Mouse (Mus musculus) heart, adult 2 months (tissue): Measurements from ENCODE around the gene Cd69. TPM values are rescaled to one million over a fixed set of nuclear protein-coding genes. Genes with fewer than 3 reads are reported as not detected.

ENCODE experiments used
- DNase-seq, 2 experiments: peaks; one replicate each; pipeline ENCODE4 v3.0.0; 2021
- H3K27ac ChIP-seq: fragments of 200-600 bp; 2 replicates; pipeline ENCODE4 v1.8.1; 2022
- H3K27me3 ChIP-seq: fragments of 200-500 bp; 2 replicates; pipeline ENCODE4 v1.6.1; 2012; ENCODE audit warnings: mild to moderate bottlenecking, low read length, inconsistent platforms, mixed read lengths; ENCODE audit not compliant: control insufficient read depth, insufficient read depth
- H3K36me3 ChIP-seq: fragments of 200-500 bp; 2 replicates; pipeline ENCODE4 v1.6.1; 2012; ENCODE audit warnings: low read length, inconsistent platforms; ENCODE audit not compliant: control insufficient read depth, insufficient read depth
- H3K4me1 ChIP-seq: fragments of 200-500 bp; 2 replicates; pipeline ENCODE4 v1.6.1; 2011; ENCODE audit warnings: low read length; ENCODE audit not compliant: control insufficient read depth, insufficient read depth
- H3K4me3 ChIP-seq: fragments of 200-600 bp; 2 replicates; pipeline ENCODE4 v1.8.1; 2022
- H3K79me2 ChIP-seq: fragments of 200-500 bp; replicated peaks from 2 replicates; pipeline ENCODE4 v1.6.1; 2012; ENCODE audit warnings: mild to moderate bottlenecking, inconsistent platforms, low read length, moderate library complexity, mixed read lengths; ENCODE audit not compliant: control insufficient read depth, insufficient read depth
- H3K9ac ChIP-seq: fragments of 200-500 bp; 2 replicates; pipeline ENCODE4 v1.6.1; 2012; ENCODE audit warnings: low read depth, mild to moderate bottlenecking, control low read depth, inconsistent platforms, low read length, mixed read lengths
- CTCF ChIP-seq: fragments of 200-600 bp; IDR thresholded peaks from 2 replicates; pipeline ENCODE4 v1.8.1; 2022; ENCODE audit warnings: antibody characterized with exemption, mild to moderate bottlenecking, moderate library complexity
- EP300 ChIP-seq: fragments of 200-500 bp; IDR thresholded peaks from 2 replicates; pipeline ENCODE4 v1.6.1; 2011; ENCODE audit warnings: low read depth, low read length, control low read depth; ENCODE audit not compliant: insufficient read depth
- POLR2A ChIP-seq: fragments of 200-500 bp; IDR thresholded peaks from 2 replicates; pipeline ENCODE4 v1.6.1; 2011; ENCODE audit warnings: mild to moderate bottlenecking, low read depth, low read length, control low read depth; ENCODE audit not compliant: insufficient read depth
- WGBS: fragments of 180-500 bp; shearing (Covaris S2); methylation state at CpG from one replicate; pipeline ENCODE4 v1.1.7; 2018; 5-methylcytosine and 5-hydroxymethylcytosine counted together
- intact Hi-C: fragments of 180-260 bp; cut with DNase I; formaldehyde crosslinking; loops from one replicate; pipeline ENCODE4 v1.15.1; 2025
- long read RNA-seq: library from polyadenylated mRNA; stranded (forward); transcript quantifications from one replicate; pipeline ENCODE4 v2.0.0, GENCODE M21; 2021
- polyA plus RNA-seq: library from polyadenylated mRNA; depleted of rRNA; stranded (reverse); fragments of >200 nt; gene quantifications from 2 replicates; pipeline ENCODE4 v1.2.3, GENCODE M21; 2012; rRNA removed
- total RNA-seq, 2 experiments: library from RNA; stranded (reverse); gene quantifications; 2 replicates each; pipeline ENCODE4 v1.2.3; 2021

Cd69 gene
- total RNA-seq: under 1 TPM; 0.26 to 0.48 TPM
- polyA plus RNA-seq: 0.20 and 0.49 TPM in 2 replicates
- long read RNA-seq, partial matches to known transcripts: 0 of 1 reads
- long read RNA-seq, other reads (novel, unspliced or antisense): 0 of 1 reads

DNA sequence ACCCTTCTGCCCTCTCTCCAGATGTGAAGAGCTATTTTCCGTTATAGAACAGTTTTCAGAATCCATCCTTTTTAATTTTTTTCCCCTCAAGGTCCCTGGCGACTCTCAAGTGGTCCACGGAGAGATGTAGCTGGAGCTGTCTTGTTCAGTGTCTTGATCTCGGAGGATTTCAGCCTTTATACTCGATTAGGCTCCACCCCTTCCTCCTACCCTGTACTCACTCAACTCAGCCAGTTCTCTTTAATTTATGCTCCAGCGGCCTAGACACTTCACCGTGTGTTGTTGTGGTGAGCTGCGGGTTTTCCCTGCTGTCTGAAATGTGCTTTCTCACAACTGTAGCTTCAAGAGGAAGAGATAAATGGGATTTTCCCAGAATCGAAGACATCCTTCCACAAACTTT is at the start of gene Cd69:
Cd69 (minus strand) TSS at position 217 of the 400 bp plus-strand sequence.
- H3K36me3 ChIP-seq: no peaks in the 10 kb centered on the region
- H3K27ac ChIP-seq: no peak within 1 kb of the TSS
- H3K4me1 ChIP-seq: no peaks in the 10 kb centered on the region; the same call in 1 of the 2 replicates
- intact Hi-C loops: no loop called here
- no peak within 1 kb of the TSS for H3K9ac ChIP-seq
- no peaks in the 10 kb centered on the region for H3K27me3 ChIP-seq
- TF ChIP-seq EP300 (no peak), CTCF (no peak), POLR2A (no peak)
- peak in 1 of 2 experiments; percentile 29 for DNase-seq
- H3K4me3 ChIP-seq: no peak within 1 kb of the TSS
- no peaks in the 10 kb centered on the region for H3K79me2 ChIP-seq
- 61% methylated on average over 9 of the region's 9 CpGs for WGBS

GRCm38 (mm10) chr6:129319331-129319730 is 44.1 kb upstream of the Cd69 start:
- H3K27me3 ChIP-seq: no peaks in the 10 kb centered on the region
- 71% methylated on average over 4 of the region's 4 CpGs for WGBS

DNA sequence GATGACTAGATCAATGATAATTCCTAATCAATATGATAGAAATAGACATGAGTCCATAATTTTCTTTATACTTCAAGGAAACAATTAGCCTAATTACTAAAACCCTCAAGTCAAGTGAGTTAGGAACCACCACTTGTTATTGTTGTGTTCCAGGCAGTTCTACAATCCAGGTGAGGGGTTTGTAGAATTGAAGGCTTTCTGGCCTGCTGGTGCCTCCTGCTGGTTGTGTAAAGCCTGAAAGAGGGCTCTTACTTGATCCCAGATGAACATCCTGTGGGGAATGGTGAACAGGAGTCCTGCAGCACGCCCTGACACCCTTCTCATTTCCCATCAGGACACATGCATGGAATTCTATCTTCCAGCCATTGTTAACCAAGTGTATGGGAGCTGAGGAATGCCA is 43.2 kb upstream of the Cd69 start:
- intact Hi-C loops: no loop called here
- no peak overlapping the region for H3K27ac ChIP-seq
- WGBS: 29% methylated on average over 1 of the region's 1 CpGs

More at GRCm38 (mm10) chr6:129319331-129319730, 44.1 kb upstream of the Cd69 start:
- no peaks in the 10 kb centered on the region for H3K36me3 ChIP-seq
- no peak overlapping the region for H3K4me3 ChIP-seq
- intact Hi-C loops: no loop called here
- no peaks in the 10 kb centered on the region for H3K4me1 ChIP-seq
- H3K79me2 ChIP-seq: no peaks in the 10 kb centered on the region
- TF ChIP-seq POLR2A (no peak), CTCF (no peak), EP300 (no peak)
- no peak for DNase-seq
- H3K9ac ChIP-seq: no peak overlapping the region
- no peak overlapping the region for H3K27ac ChIP-seq

DNA sequence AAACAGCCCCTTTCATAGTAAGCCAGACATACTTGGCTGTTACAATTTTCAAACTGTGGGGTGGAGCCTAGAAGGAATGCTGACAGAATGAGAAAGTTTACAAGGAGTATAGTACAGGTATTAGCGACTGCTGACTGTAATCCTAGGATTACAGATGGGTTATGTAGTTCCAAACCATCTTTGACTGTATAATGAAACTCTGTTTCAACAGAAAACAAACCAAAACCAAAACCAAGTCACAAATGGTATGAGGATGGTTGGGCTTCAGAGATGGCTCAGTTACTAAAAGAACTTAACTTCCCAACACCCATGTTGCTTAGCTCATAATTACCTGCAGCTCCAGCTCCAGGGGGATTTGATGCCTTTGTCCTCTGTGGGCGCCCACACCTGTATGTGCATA is 41.2 kb upstream of the Cd69 start:
- TF ChIP-seq CTCF (no peak), POLR2A (no peak), EP300 (no peak)
- Histone ChIP-seq H3K79me2 (no peaks in the 10 kb centered on the region), H3K4me3 (no peak overlapping the region), H3K27me3 (no peaks in the 10 kb centered on the region), H3K9ac (no peak overlapping the region), H3K27ac (no peak overlapping the region), H3K4me1 (no peaks in the 10 kb centered on the region), H3K36me3 (no peaks in the 10 kb centered on the region)
- WGBS: 70% methylated on average over 2 of the region's 2 CpGs
- DNase-seq: no peak
- intact Hi-C loops: no loop called here

More for the DNA sequence above, 43.2 kb upstream of the Cd69 start:
- peak; percentile 8; the same call in 1 of the 2 replicates for TF ChIP-seq CTCF
- TF ChIP-seq POLR2A: no peak
- TF ChIP-seq EP300: no peak
- no peak overlapping the region for H3K9ac ChIP-seq
- no peaks in the 10 kb centered on the region for H3K4me1 ChIP-seq
- H3K27me3 ChIP-seq: no peaks in the 10 kb centered on the region
- no peak for DNase-seq
- no peak overlapping the region for H3K4me3 ChIP-seq
- no peaks in the 10 kb centered on the region for H3K79me2 ChIP-seq
- no peaks in the 10 kb centered on the region for H3K36me3 ChIP-seq

GRCm38 (mm10) chr6:129315698-129316097 is 40.5 kb upstream of the Cd69 start:
- no peak for DNase-seq
- 41% methylated on average over 1 of the region's 1 CpGs for WGBS
- intact Hi-C loops: no loop called here
- no peak overlapping the region for H3K4me3 ChIP-seq
- TF ChIP-seq POLR2A: no peak
- no peak for TF ChIP-seq CTCF
- TF ChIP-seq EP300: no peak
- H3K4me1 ChIP-seq: no peaks in the 10 kb centered on the region
- H3K9ac ChIP-seq: no peak overlapping the region
- H3K36me3 ChIP-seq: no peaks in the 10 kb centered on the region
- no peaks in the 10 kb centered on the region for H3K27me3 ChIP-seq
- no peak overlapping the region for H3K27ac ChIP-seq
- H3K79me2 ChIP-seq: no peaks in the 10 kb centered on the region

- no peak for DNase-seq
- no peak for TF ChIP-seq CTCF
- no peaks in the 10 kb centered on the region for H3K27me3 ChIP-seq
- no peaks in the 10 kb centered on the region for H3K4me1 ChIP-seq
- intact Hi-C loops: no loop called here
- WGBS: 82% methylated on average over 3 of the region's 3 CpGs
- H3K27ac ChIP-seq: no peak overlapping the region
- H3K36me3 ChIP-seq: no peaks in the 10 kb centered on the region
- H3K79me2 ChIP-seq: no peaks in the 10 kb centered on the region
- no peak overlapping the region for H3K9ac ChIP-seq
- H3K4me3 ChIP-seq: no peak overlapping the region
These were observed 39.5 kb upstream of the Cd69 start for GRCm38 (mm10) chr6:129314655-129315168.
